Mouse (Mus musculus): ENCODE measurements around the gene Olfr959.

GRCm38 (mm10) chr9:39553946-39554345, 21.4 kb downstream of the Olfr959 start, which contains the start of gene Olfr958:
- TF ChIP-seq MAFK (IDR thresholded peaks at IDR 0.05; ENCODE audit: insufficient read depth, low read depth, low read length) (no peak), HCFC1 (IDR thresholded peaks at IDR 0.05; ENCODE audit: borderline replicate concordance, insufficient read depth, low read length) (no peak)

All from ES-E14 (cell line).